Mouse (Mus musculus) heart, embryonic 12.5 days (tissue): ENCODE results near the gene Twnk. TPM values are rescaled to one million over a fixed set of nuclear protein-coding genes. Genes with fewer than 3 reads are reported as not detected.
A peak's percentile ranks its signal among the peaks of the same experiment; 100 is the strongest.

Experiments
- ATAC-seq: fragments of 200-750 bp; cut with Nextera tagmentation; 2 replicates; pipeline ENCODE4 v1.8.0; 2017; ENCODE audit warnings: moderate TSS enrichment, moderate library complexity; ENCODE audit not compliant: insufficient number of reproducible peaks, low FRiP score
- H3K27ac ChIP-seq: fragments of 300-500 bp; sonication (generic); 2 replicates; pipeline ENCODE4 v1.5.1; 2016; ENCODE audit warnings: mild to moderate bottlenecking, moderate library complexity; ENCODE audit not compliant: poor library complexity, severe bottlenecking
- H3K27me3 ChIP-seq: fragments of 300-500 bp; sonication (generic); replicated peaks from 2 replicates; pipeline ENCODE4 v1.6.1; 2016; ENCODE audit warnings: mild to moderate bottlenecking, moderate library complexity
- H3K36me3 ChIP-seq: fragments of 300-500 bp; sonication (generic); 2 replicates; pipeline ENCODE4 v1.6.1; 2016; ENCODE audit warnings: mild to moderate bottlenecking, moderate library complexity
- H3K4me1 ChIP-seq: fragments of 300-500 bp; sonication (generic); replicated peaks from 2 replicates; pipeline ENCODE4 v1.6.1; 2016; ENCODE audit warnings: mild to moderate bottlenecking
- H3K4me2 ChIP-seq: fragments of 300-500 bp; sonication (generic); 2 replicates; pipeline ENCODE4 v1.6.1; 2016; ENCODE audit warnings: mild to moderate bottlenecking, moderate library complexity
- H3K4me3 ChIP-seq: fragments of 300-500 bp; sonication (generic); 2 replicates; pipeline ENCODE4 v1.5.1; 2016; ENCODE audit warnings: mild to moderate bottlenecking
- H3K9ac ChIP-seq: fragments of 300-500 bp; sonication (generic); 2 replicates; pipeline ENCODE4 v1.6.1; 2016; ENCODE audit warnings: mild to moderate bottlenecking, moderate library complexity
- H3K9me3 ChIP-seq: fragments of 300-500 bp; sonication (generic); replicated peaks from 2 replicates; pipeline ENCODE4 v1.6.1; 2016; ENCODE audit warnings: mild to moderate bottlenecking, moderate library complexity
- WGBS: fragments of 180-500 bp; shearing (Covaris S2); methylation state at CpG from one replicate; pipeline ENCODE4 v1.1.7; 2016; 5-methylcytosine and 5-hydroxymethylcytosine counted together
- polyA plus RNA-seq: library from polyadenylated mRNA; unstranded; fragments of >200 nt; fragmentation: Nextera tagmentation; extraction: Ambion mirVana; gene quantifications from 2 replicates; pipeline ENCODE4 v1.2.1, GENCODE M21; 2016

The Twnk gene
- polyA plus RNA-seq, 1 experiment from 2014 or later: 19.5 TPM

DNA sequence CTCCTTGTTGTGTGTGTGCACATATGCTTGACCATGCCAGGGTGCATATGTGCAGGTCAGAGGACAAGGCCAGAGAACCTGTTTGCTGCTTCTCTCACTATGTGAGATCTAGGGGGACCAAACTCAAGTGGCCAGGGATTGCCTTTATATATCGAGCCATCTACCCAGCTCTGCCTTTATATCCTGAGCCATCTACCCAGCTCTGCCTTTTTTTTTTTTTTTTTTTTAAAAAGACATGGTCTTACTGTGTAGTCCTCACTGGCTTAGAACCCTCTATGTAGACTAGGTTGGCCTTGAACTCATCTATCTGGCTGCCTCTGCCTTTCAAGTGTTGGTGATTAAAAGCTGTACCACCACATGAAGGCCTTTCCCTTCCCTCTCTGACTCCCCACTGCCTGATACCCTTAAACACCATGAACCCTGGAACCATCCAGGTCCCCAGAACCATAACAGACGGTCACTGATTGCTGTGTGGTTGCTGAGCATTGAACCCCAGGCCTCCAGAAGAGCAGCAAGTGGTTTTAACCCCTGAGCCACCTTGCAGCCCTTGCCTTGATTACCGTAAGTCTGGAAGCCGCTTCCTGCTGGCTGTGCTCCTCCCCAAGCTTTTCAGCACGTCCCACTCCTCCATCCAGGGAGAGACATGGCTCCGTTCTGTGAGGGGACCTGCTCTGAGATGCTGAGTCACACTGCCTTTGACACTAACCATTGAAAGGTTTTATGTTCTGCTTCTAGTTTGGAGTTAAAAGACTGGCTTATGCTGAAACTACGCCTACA, 1.5 kb upstream of the Twnk start:
- H3K4me1 ChIP-seq: peaks cover 24% of the 10 kb centered on the region
- WGBS: 81% methylated on average over 7 of the region's 7 CpGs
- no peaks in the 10 kb centered on the region for H3K9me3 ChIP-seq
- H3K9ac ChIP-seq: no peak overlapping the region
- no peaks in the 10 kb centered on the region for H3K27me3 ChIP-seq
- no peak overlapping the region for H3K27ac ChIP-seq
- ATAC-seq: no peak
- peaks cover 34% of the 10 kb centered on the region for H3K36me3 ChIP-seq
- H3K4me2 ChIP-seq: no peak overlapping the region
- no peak overlapping the region for H3K4me3 ChIP-seq

DNA sequence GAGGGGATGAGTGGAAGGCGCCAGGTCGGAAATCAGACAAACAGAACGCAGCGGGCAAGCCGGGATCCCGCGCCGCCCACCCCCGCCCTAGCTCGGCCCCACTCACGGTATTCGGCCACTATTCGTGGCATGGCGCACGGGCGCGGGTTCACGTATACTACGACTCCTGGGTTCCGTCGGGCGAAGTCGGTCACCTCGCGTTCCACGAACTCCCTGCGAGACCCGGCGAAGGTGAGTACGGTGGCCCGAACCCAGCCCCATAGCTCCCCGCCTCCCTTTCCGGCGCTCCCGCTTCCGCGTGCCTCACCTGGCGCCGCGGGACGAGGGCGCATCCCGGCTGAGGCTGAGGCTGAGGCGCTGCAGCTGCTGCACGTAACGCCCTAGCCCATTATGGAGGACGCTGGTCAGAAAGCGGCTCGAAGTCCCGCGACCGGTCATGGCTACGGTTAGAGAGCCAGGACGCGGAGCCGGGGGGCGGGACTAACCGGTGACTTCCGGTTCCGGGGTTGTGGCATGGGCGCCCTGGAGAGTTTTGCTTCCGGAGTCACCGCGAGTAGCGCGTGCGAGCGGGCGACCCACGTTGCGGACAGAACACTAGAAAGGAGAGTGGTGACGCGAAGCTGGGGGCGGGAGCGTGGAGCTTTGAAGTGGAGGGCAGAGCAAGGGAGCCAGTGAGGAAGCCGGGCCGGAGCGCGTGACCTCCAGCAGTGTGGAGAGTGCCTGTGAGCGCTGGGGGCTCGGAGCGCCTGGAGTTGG, 672 bp downstream of the Twnk start, which contains the start of gene Mrpl43:
Gene Mrpl43 (minus strand): TSS at position 486 of the 756 bp plus-strand sequence.
- WGBS: under 1% methylated on average over 82 of the region's 82 CpGs
- Histone ChIP-seq H3K9ac (peak within 1 kb of the TSS; percentile 90), H3K4me1 (peaks cover 24% of the 10 kb centered on the region), H3K27ac (peak within 1 kb of the TSS; percentile 80), H3K4me3 (peak within 1 kb of the TSS; percentile 94), H3K4me2 (peak within 1 kb of the TSS; percentile 97), H3K27me3 (no peaks in the 10 kb centered on the region), H3K36me3 (peaks cover 49% of the 10 kb centered on the region), H3K9me3 (no peaks in the 10 kb centered on the region)
- peak; percentile 92 for ATAC-seq

DNA sequence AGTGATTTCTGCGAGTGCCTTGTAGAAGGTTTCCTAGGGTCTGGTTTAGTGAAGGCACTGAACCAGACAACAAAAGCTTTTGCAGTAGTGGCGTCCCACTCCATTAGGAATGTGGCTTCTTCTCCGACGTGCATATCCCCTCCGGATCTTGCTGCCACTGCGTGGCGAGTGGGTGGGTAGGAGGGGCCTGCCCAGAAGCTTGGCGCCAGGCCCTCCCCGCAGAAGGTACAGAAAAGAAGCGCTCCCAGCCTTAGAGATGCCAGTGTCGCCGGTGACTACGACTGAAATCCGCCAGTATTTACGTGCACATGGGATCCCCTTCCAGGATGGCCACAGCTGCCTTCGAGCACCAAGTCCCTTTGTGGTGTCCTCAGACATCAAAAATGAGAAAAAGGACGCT, 1.6 kb downstream of the Twnk start:
- Histone ChIP-seq H3K4me3 (peak overlapping the region; percentile 94), H3K27me3 (no peaks in the 10 kb centered on the region), H3K9ac (peak overlapping the region; percentile 90), H3K27ac (peak overlapping the region; percentile 80), H3K4me1 (peaks cover 24% of the 10 kb centered on the region), H3K9me3 (no peaks in the 10 kb centered on the region), H3K36me3 (peaks cover 55% of the 10 kb centered on the region), H3K4me2 (peak overlapping the region; percentile 97)
- ATAC-seq: no peak
- WGBS: 35% methylated on average over 17 of the region's 17 CpGs

- Histone ChIP-seq H3K4me2 (peak overlapping the region; percentile 97), H3K4me3 (peak overlapping the region; percentile 94), H3K27me3 (no peaks in the 10 kb centered on the region), H3K9me3 (no peaks in the 10 kb centered on the region), H3K27ac (peak overlapping the region; percentile 80), H3K4me1 (peaks cover 24% of the 10 kb centered on the region), H3K9ac (peak overlapping the region; percentile 90; the same call in 1 of the 2 replicates), H3K36me3 (peaks cover 55% of the 10 kb centered on the region)
- ATAC-seq: no peak
- WGBS: 85% methylated on average over 20 of the region's 20 CpGs
Observed at GRCm38 (mm10) chr19:45007425-45008191, 2.1 kb downstream of the Twnk start.

GRCm38 (mm10) chr19:45010646-45011045, 5.2 kb downstream of the Twnk start:
- Histone ChIP-seq H3K4me2 (no peak overlapping the region), H3K4me1 (peaks cover 34% of the 10 kb centered on the region), H3K36me3 (peaks cover 37% of the 10 kb centered on the region), H3K27ac (no peak overlapping the region), H3K4me3 (no peak overlapping the region), H3K9ac (no peak overlapping the region), H3K27me3 (no peaks in the 10 kb centered on the region), H3K9me3 (no peaks in the 10 kb centered on the region)
- no peak for ATAC-seq
- WGBS: 70% methylated on average over 4 of the region's 4 CpGs

DNA sequence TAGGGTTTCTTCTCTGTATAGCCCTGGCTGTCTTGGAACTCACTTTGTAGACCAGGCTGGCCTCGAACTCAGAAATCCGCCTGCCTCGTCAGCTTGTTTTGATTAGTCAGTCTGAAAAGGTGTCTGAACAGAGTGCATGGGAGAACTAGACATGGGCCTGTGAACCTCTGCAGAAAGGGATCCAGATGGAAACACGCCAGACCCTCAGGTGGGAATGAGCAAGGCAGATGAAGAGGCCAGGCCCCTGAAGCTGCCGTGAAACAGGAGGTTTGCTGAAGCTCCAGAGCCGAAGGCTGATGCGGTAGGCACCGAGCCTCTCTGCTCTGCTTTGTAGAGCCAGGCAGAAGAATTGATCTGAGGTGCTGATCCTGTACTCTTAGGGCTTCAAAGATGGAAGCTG, 6.8 kb downstream of the Twnk start:
- Histone ChIP-seq H3K27me3 (no peaks in the 10 kb centered on the region), H3K9me3 (no peaks in the 10 kb centered on the region), H3K27ac (no peak overlapping the region), H3K4me2 (no peak overlapping the region), H3K36me3 (peaks cover 37% of the 10 kb centered on the region), H3K4me1 (peaks cover 32% of the 10 kb centered on the region), H3K9ac (no peak overlapping the region), H3K4me3 (no peak overlapping the region)
- 84% methylated on average over 8 of the region's 8 CpGs for WGBS
- no peak for ATAC-seq

DNA sequence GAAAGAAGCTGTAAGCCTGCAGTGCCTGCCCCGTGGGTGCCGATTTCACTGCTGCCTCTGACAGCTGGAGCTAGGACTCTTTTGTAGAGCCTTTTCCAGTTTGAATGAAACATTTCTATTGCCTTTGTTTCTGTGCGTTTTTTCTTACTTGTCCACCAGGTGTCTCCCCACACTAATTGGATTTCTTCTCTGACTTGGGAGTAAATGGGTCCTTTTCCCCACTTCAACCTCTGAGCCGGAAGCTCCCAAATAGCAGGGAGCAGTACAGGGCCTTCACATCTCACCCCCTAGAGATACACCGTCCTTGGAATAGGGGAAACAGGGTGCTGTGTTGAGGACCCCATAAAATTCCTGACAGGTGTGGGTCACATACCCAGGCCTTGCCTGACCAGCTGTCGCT, 7.2 kb downstream of the Twnk start:
- no peak overlapping the region for H3K4me2 ChIP-seq
- peaks cover 28% of the 10 kb centered on the region for H3K4me1 ChIP-seq
- 39% methylated on average over 6 of the region's 6 CpGs for WGBS
- no peak overlapping the region for H3K9ac ChIP-seq
- no peak for ATAC-seq
- no peaks in the 10 kb centered on the region for H3K27me3 ChIP-seq
- H3K4me3 ChIP-seq: no peak overlapping the region
- no peak overlapping the region for H3K27ac ChIP-seq
- H3K9me3 ChIP-seq: no peaks in the 10 kb centered on the region
- peaks cover 37% of the 10 kb centered on the region for H3K36me3 ChIP-seq

DNA sequence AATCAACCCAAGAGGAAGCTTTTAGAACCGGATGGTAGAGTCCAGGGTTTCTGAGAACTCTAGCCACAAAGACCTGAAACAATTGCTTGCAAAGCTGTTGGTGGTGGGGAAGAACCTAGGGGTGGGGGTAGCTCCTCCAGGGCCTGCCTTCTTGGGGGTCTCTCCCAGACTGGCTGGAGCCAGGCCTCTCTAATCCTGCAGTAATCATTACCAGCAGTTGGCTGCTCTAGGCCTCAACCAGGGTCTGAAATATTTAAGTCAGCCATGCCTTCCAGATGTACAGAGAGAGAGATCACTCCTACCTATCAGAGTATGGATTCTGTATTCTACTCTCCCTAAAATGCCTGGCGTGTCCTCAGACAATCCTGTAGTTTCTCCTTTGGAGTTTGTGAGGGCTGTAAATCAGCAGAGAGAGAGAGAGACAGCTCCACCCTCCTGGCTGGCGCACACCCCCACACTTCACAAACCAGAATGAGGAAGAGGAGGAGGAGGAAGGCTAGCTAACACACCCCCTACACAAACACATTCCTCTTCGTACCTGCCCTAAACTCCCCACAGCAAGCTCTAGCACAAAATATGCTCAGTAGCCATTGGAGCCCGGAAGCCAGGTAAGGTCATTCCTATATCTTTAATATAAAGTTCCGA, 8.2 kb downstream of the Twnk start:
- no peak overlapping the region for H3K4me3 ChIP-seq
- peaks cover 30% of the 10 kb centered on the region for H3K36me3 ChIP-seq
- no peaks in the 10 kb centered on the region for H3K27me3 ChIP-seq
- no peak overlapping the region for H3K9ac ChIP-seq
- H3K4me2 ChIP-seq: peak overlapping the region; percentile 98; the same call in 1 of the 2 replicates
- ATAC-seq: no peak
- H3K4me1 ChIP-seq: peaks cover 23% of the 10 kb centered on the region
- no peaks in the 10 kb centered on the region for H3K9me3 ChIP-seq
- 52% methylated on average over 6 of the region's 6 CpGs for WGBS
- H3K27ac ChIP-seq: peak overlapping the region; percentile 100; the same call in 1 of the 2 replicates

GRCm38 (mm10) chr19:45014335-45014971, 9.0 kb downstream of the Twnk start, which contains the start of gene Lzts2:
Gene Lzts2 (plus strand): TSS chr19:45014414.
- H3K36me3 ChIP-seq: peaks cover 24% of the 10 kb centered on the region
- no peaks in the 10 kb centered on the region for H3K27me3 ChIP-seq
- peaks cover 31% of the 10 kb centered on the region for H3K4me1 ChIP-seq
- ATAC-seq: no peak
- H3K4me2 ChIP-seq: peak within 1 kb of the TSS; percentile 98
- H3K9ac ChIP-seq: peak within 1 kb of the TSS; percentile 97
- WGBS: 4% methylated on average over 9 of the region's 10 CpGs
- H3K27ac ChIP-seq: peak within 1 kb of the TSS; percentile 100
- H3K9me3 ChIP-seq: no peaks in the 10 kb centered on the region
- peak within 1 kb of the TSS; percentile 78 for H3K4me3 ChIP-seq

GRCm38 (mm10) chr19:45014981-45015402, 9.5 kb downstream of the Twnk start:
- H3K9ac ChIP-seq: peak overlapping the region; percentile 97
- H3K36me3 ChIP-seq: peaks cover 23% of the 10 kb centered on the region
- H3K4me2 ChIP-seq: peak overlapping the region; percentile 98
- H3K4me3 ChIP-seq: peak overlapping the region; percentile 78
- 0 out of 2 replicates have a peak, but pooled peaks have one; percentile 29 for ATAC-seq
- 0% methylated on average over 24 of the region's 25 CpGs for WGBS
- H3K27me3 ChIP-seq: no peaks in the 10 kb centered on the region
- no peaks in the 10 kb centered on the region for H3K9me3 ChIP-seq
- H3K4me1 ChIP-seq: peaks cover 36% of the 10 kb centered on the region
- H3K27ac ChIP-seq: peak overlapping the region; percentile 100
